Mouse (Mus musculus): ENCODE results near the gene Emilin1. TPM values are rescaled to one million over a fixed set of nuclear protein-coding genes. Genes with fewer than 3 reads are reported as not detected.

Gene Emilin1
- polyA plus RNA-seq, 1 experiment from 2014 or later: 187 TPM

DNA sequence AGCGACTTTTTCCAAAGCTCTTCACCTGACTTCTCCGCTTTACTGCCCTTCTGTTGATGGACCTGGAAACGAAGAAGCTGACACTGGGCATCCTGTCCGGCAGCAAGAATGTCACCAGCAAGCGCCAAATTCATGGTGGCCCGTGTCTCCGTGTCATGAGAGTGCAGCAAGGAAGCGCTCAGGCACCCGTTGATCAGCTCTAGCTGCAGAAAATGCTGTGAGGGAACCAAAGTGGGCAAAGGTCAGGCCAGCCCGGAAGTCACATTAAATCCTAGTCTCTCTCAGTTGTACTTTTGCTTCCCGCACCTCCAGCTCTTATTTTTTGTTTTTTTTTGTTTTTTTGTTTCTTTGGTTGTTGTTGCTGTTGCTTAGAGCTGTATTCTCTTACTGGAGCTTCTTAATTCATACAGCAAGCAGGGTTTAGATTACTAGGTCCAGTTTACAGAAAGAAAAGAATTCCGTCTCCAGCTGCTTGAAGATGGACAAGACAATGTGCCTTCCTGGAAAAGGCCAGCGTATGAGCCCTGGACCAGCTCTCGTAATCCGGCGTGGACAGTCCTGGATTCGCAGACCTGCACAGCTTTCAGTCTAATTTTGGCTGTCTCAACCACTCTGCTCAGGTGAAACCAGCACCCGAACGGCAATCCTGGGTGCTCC lies 46.1 kb downstream of the Emilin1 start:
- Histone ChIP-seq H3K4me2 (peak overlapping the region; percentile 93), H3K27ac (ENCODE audit: poor library complexity, severe bottlenecking) (peak overlapping the region; percentile 88), H3K4me3 (peak overlapping the region; percentile 85), H3K27me3 (replicated peaks) (no peaks in the 10 kb centered on the region), H3K9me3 (replicated peaks) (0 out of 2 replicates have a peak, but pooled peaks cover 3% of the 10 kb centered on the region), H3K36me3 (peaks cover 34% of the 10 kb centered on the region), H3K4me1 (replicated peaks) (peaks cover 22% of the 10 kb centered on the region), H3K9ac (peak overlapping the region; percentile 92)
- ATAC-seq (ENCODE audit: insufficient number of reproducible peaks, low FRiP score): no peak
- 38% methylated on average over 19 of the region's 19 CpGs for WGBS

DNA sequence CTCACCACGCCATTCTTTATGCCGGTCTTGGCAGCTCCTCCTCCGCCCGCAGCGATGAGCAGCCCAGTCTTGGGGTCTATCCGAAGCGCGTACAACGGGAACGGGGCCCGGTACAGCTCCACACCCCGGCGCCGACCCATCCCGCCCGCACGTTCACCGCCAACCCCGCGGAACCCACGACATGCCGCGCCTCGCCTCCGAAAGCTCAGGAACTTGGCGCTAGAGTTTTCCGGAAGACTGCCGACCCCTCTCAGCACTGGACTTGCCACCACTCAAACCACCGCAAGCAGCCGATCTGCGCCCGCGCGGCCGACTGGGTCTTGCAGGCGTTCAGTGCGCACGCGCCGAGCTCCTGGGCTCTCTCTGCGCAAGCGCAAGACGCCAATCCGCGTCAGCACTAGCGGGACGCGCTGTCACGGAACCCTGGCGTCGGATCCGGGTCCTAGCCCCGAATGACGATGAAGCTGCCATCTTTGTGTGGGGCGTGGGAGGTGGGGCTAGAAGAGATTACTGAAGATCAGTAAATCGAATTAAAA lies 46.8 kb downstream of the Emilin1 start, which contains the start of gene Preb:
Gene Preb (minus strand): TSS at position 396 of the 536 bp plus-strand sequence.
- no peaks in the 10 kb centered on the region for H3K27me3 ChIP-seq (replicated peaks)
- 0 out of 2 replicates have a peak, but pooled peaks cover 3% of the 10 kb centered on the region for H3K9me3 ChIP-seq (replicated peaks)
- H3K4me1 ChIP-seq (replicated peaks): peaks cover 22% of the 10 kb centered on the region
- peak within 1 kb of the TSS; percentile 92 for H3K9ac ChIP-seq
- peaks cover 27% of the 10 kb centered on the region for H3K36me3 ChIP-seq
- peak within 1 kb of the TSS; percentile 88 for H3K27ac ChIP-seq (ENCODE audit: poor library complexity, severe bottlenecking)
- under 1% methylated on average over 56 of the region's 56 CpGs for WGBS
- peak within 1 kb of the TSS; percentile 85 for H3K4me3 ChIP-seq
- H3K4me2 ChIP-seq: peak within 1 kb of the TSS; percentile 93
- peak; percentile 95 for ATAC-seq (ENCODE audit: insufficient number of reproducible peaks, low FRiP score)

DNA sequence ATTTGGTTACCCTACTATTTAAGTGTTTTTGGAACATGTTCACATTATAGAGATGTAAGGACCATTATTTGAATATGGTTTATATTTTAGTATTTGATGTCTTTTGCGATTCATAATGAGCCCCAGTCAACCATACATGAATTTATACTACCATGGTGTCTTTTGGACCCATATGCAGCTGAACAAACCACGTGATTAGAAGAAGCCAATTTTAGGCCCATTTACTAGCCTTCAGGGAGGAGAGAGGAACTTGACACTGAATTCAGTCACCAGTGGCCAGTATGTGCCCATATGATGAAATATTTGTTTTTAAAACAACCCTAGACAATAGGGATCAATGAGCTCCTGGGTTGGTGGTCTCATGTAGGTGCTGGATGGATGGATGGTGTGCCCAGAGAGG lies 47.6 kb downstream of the Emilin1 start:
- H3K9me3 ChIP-seq (replicated peaks): 0 out of 2 replicates have a peak, but pooled peaks cover 3% of the 10 kb centered on the region
- H3K27me3 ChIP-seq (replicated peaks): no peaks in the 10 kb centered on the region
- 91% methylated on average over 2 of the region's 2 CpGs for WGBS
- peaks cover 19% of the 10 kb centered on the region for H3K36me3 ChIP-seq
- ATAC-seq (ENCODE audit: insufficient number of reproducible peaks, low FRiP score): no peak
- H3K4me1 ChIP-seq (replicated peaks): peaks cover 22% of the 10 kb centered on the region
- H3K9ac ChIP-seq: no peak overlapping the region
- H3K27ac ChIP-seq (ENCODE audit: poor library complexity, severe bottlenecking): no peak overlapping the region
- no peak overlapping the region for H3K4me3 ChIP-seq
- peak overlapping the region; percentile 93 for H3K4me2 ChIP-seq

DNA sequence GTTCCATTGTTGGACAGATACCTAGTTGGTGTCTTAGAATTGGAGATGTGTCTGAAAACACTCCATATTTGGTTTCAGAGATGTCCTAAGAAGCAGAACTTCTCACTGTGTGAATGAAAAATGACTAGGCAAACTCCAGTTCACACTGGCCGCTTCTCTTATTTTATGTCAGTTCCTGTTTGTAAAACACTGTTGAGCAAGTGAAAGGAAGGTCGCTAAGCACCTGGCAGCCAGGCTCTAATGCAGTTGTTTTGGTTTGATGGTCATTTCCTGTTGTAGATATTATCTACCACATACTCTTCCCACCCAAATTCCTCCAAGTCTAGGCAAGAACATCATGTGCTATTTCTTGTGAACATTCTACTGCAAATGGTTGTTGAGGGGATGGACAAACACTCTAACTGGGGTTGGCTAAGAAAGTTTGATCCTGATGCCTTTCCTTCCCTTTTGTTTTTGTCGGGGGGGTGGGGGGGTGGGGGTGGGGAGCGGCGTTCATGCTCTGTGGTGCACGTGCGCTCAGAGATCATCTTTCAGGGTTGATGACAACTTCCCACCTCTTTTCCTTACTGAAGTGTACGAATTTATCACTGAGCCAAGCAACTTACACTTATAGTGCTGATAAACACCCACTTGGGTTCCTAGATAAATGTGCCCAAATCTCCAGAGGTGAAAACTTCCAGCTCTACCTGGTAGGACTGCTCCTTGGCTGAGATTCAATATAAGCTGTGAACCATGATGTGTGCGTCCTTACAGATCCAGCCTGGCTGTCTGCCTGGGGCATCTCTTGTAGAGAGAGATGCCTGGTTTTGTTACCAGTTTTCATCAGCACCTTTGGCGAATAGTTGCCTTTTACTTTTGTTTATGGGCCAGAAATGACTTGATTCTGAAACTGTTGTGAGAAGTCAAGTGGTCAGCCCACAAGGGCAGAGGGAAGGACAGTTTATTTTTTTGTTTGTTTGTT lies 48.6 kb downstream of the Emilin1 start:
- WGBS: 46% methylated on average over 10 of the region's 10 CpGs
- no peak overlapping the region for H3K4me3 ChIP-seq
- 0 out of 2 replicates have a peak, but pooled peaks cover 3% of the 10 kb centered on the region for H3K27me3 ChIP-seq (replicated peaks)
- H3K4me1 ChIP-seq (replicated peaks): peaks cover 22% of the 10 kb centered on the region
- H3K36me3 ChIP-seq: peaks cover 15% of the 10 kb centered on the region
- no peak overlapping the region for H3K4me2 ChIP-seq
- H3K27ac ChIP-seq (ENCODE audit: poor library complexity, severe bottlenecking): no peak overlapping the region
- no peak for ATAC-seq (ENCODE audit: insufficient number of reproducible peaks, low FRiP score)
- 0 out of 2 replicates have a peak, but pooled peaks cover 3% of the 10 kb centered on the region for H3K9me3 ChIP-seq (replicated peaks)
- H3K9ac ChIP-seq: no peak overlapping the region

DNA sequence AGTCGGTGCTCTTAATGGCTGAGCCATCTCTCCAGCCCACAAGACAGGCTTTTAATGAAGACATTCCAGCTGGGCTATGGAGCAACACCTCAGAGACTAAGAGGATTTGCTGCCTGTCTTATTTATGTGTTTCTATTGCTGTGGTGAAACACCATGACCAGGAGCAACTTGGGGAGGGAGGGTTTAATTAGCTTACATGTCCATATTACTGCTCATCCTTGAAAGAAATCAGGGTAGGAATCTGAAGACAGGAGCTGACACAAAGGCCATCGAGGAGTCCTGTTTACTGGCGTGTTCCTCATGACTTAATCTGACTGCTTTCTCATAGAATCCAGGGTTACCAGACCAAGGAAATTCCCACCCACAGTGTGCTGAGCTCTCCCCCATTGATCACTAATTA lies 50.7 kb downstream of the Emilin1 start:
- Histone ChIP-seq H3K36me3 (no peaks in the 10 kb centered on the region), H3K27ac (ENCODE audit: poor library complexity, severe bottlenecking) (no peak overlapping the region), H3K4me1 (replicated peaks) (peaks cover 7% of the 10 kb centered on the region), H3K4me3 (no peak overlapping the region), H3K27me3 (replicated peaks) (0 out of 2 replicates have a peak, but pooled peaks cover 3% of the 10 kb centered on the region), H3K9ac (no peak overlapping the region), H3K9me3 (replicated peaks) (0 out of 2 replicates have a peak, but pooled peaks cover 3% of the 10 kb centered on the region), H3K4me2 (no peak overlapping the region)
- WGBS: 72% methylated on average over 3 of the region's 3 CpGs
- no peak for ATAC-seq (ENCODE audit: insufficient number of reproducible peaks, low FRiP score)

DNA sequence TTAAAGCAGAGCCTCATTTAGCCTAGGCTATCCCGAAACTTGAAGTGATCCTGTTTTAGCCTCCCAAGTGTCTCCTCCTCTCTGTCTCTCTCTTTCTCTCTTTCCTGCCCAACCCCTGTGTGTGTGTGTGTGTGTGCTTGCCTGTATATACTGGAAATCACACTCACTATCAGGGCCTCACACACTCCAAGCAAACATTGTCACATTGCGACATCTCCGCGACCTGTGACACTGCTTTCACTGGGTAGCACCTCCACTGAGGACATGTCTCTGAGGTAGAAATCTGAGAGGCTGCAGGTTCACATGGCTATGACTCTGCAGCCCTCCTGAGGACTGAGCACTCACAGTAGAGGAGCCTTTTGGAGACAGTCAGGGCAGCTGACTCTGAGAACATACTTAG lies 53.0 kb downstream of the Emilin1 start:
- Histone ChIP-seq H3K4me1 (replicated peaks) (no peaks in the 10 kb centered on the region), H3K27me3 (replicated peaks) (0 out of 2 replicates have a peak, but pooled peaks cover 7% of the 10 kb centered on the region), H3K27ac (ENCODE audit: poor library complexity, severe bottlenecking) (no peak overlapping the region), H3K9ac (no peak overlapping the region), H3K4me3 (no peak overlapping the region), H3K4me2 (no peak overlapping the region), H3K36me3 (no peaks in the 10 kb centered on the region), H3K9me3 (replicated peaks) (0 out of 2 replicates have a peak, but pooled peaks cover 3% of the 10 kb centered on the region)
- WGBS: 78% methylated on average over 4 of the region's 4 CpGs
- ATAC-seq (ENCODE audit: insufficient number of reproducible peaks, low FRiP score): no peak

DNA sequence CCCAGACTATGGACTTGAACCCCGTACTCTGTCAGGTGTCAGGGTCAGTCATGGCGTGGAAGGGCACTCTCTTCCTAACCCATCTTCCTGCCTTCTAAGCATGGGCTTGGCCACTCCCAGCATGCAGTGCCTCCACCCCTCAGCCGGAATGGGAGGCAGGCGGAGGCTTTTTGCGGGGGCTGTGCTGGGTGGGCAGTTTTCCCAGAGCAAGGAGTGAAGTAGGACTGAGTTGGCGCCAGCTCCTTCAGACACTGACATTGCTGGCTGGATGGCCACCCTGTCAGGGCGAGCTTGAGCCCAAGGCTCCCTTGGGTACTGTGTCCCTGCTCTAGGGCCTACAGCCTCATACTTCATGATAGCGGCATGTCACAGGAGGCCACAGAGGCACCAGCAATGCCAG lies 55.2 kb downstream of the Emilin1 start, which contains the start of gene Tcf23:
Gene Tcf23 (plus strand): TSS at position 247 of the 400 bp plus-strand sequence.
- Histone ChIP-seq H3K4me3 (no peak within 1 kb of the TSS), H3K36me3 (no peaks in the 10 kb centered on the region), H3K27me3 (replicated peaks) (0 out of 2 replicates have a peak, but pooled peaks cover 7% of the 10 kb centered on the region), H3K9ac (no peak within 1 kb of the TSS), H3K4me2 (no peak within 1 kb of the TSS), H3K9me3 (replicated peaks) (0 out of 2 replicates have a peak, but pooled peaks cover 3% of the 10 kb centered on the region), H3K4me1 (replicated peaks) (no peaks in the 10 kb centered on the region), H3K27ac (ENCODE audit: poor library complexity, severe bottlenecking) (no peak within 1 kb of the TSS)
- no peak for ATAC-seq (ENCODE audit: insufficient number of reproducible peaks, low FRiP score)
- 63% methylated on average over 8 of the region's 8 CpGs for WGBS

DNA sequence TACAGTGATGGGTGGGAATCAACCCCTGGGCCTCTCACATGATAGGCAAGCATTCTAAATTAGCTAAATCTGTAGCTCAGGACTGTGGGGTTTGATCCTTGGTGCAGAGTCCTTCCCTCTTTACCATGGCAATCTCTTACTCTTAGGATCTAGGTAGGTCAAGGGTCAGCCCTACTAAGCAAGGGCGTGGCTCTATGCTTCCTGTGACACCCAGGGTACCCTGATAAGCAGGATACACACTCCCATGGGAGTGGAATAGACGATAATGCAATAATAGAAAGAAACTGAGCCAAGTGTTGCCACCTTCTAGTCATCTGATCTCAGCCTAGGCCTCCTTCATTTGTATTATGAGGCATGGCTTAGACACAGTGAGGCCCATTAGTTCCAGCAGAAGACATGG lies 56.2 kb downstream of the Emilin1 start:
- 67% methylated on average over 2 of the region's 2 CpGs for WGBS
- Histone ChIP-seq H3K9me3 (replicated peaks) (no peaks in the 10 kb centered on the region), H3K4me3 (no peak overlapping the region), H3K36me3 (no peaks in the 10 kb centered on the region), H3K27me3 (replicated peaks) (0 out of 2 replicates have a peak, but pooled peaks cover 7% of the 10 kb centered on the region), H3K4me2 (no peak overlapping the region), H3K27ac (ENCODE audit: poor library complexity, severe bottlenecking) (no peak overlapping the region), H3K9ac (no peak overlapping the region), H3K4me1 (replicated peaks) (no peaks in the 10 kb centered on the region)
- ATAC-seq (ENCODE audit: insufficient number of reproducible peaks, low FRiP score): no peak

Other genes starting within 250 kb of the Emilin1 start
- gene Cenpa, start 246.6 kb upstream of the Emilin1 start, polyA plus RNA-seq (2016; fragmentation: Nextera tagmentation; extraction: Ambion mirVana): 264 and 282 TPM in 2 replicates
- 3.6 and 4.4 TPM in 2 replicates for gene Dpysl5, start 201.8 kb upstream of the Emilin1 start, polyA plus RNA-seq (2016; fragmentation: Nextera tagmentation; extraction: Ambion mirVana)
- gene Mapre3, start 98.8 kb upstream of the Emilin1 start, polyA plus RNA-seq (2016; fragmentation: Nextera tagmentation; extraction: Ambion mirVana): 18.3 and 19.6 TPM in 2 replicates
- gene Tmem214, start 45.4 kb upstream of the Emilin1 start, polyA plus RNA-seq (2016; fragmentation: Nextera tagmentation; extraction: Ambion mirVana): 81.9 and 84.8 TPM in 2 replicates
- gene Agbl5, start 24.7 kb upstream of the Emilin1 start, polyA plus RNA-seq (2016; fragmentation: Nextera tagmentation; extraction: Ambion mirVana): 12.5 and 14.4 TPM in 2 replicates
- gene Ost4, start 5.6 kb upstream of the Emilin1 start, polyA plus RNA-seq (2016; fragmentation: Nextera tagmentation; extraction: Ambion mirVana): 386 and 388 TPM in 2 replicates
- 6.5 and 8.1 TPM in 2 replicates for gene Khk, start 8.0 kb downstream of the Emilin1 start, polyA plus RNA-seq (2016; fragmentation: Nextera tagmentation; extraction: Ambion mirVana)
- 4.9 and 5.2 TPM in 2 replicates for gene Cgref1, start 32.2 kb downstream of the Emilin1 start, polyA plus RNA-seq (2016; fragmentation: Nextera tagmentation; extraction: Ambion mirVana)
- gene Preb, start 47.0 kb downstream of the Emilin1 start, polyA plus RNA-seq (2016; fragmentation: Nextera tagmentation; extraction: Ambion mirVana): 86.0 and 89.0 TPM in 2 replicates
- gene Tcf23, start 55.3 kb downstream of the Emilin1 start, polyA plus RNA-seq (2016; fragmentation: Nextera tagmentation; extraction: Ambion mirVana): 0.18 and 0.22 TPM in 2 replicates
- 102 and 107 TPM in 2 replicates for gene Atraid, start 134.9 kb downstream of the Emilin1 start, polyA plus RNA-seq (2016; fragmentation: Nextera tagmentation; extraction: Ambion mirVana)
- gene Slc5a6, start 135.5 kb downstream of the Emilin1 start, polyA plus RNA-seq (2016; fragmentation: Nextera tagmentation; extraction: Ambion mirVana): 7.9 and 8.0 TPM in 2 replicates
- 38.4 and 39.2 TPM in 2 replicates for gene Cad, start 141.4 kb downstream of the Emilin1 start, polyA plus RNA-seq (2016; fragmentation: Nextera tagmentation; extraction: Ambion mirVana)
- not detected in 2 replicates for gene Dnajc5g, start 192.9 kb downstream of the Emilin1 start, polyA plus RNA-seq (2016; fragmentation: Nextera tagmentation; extraction: Ambion mirVana)
- 0.39 and 0.47 TPM in 2 replicates for gene Slc30a3, start 194.8 kb downstream of the Emilin1 start, polyA plus RNA-seq (2016; fragmentation: Nextera tagmentation; extraction: Ambion mirVana)
- 12.8 and 12.9 TPM in 2 replicates for gene Trim54, start 203.3 kb downstream of the Emilin1 start, polyA plus RNA-seq (2016; fragmentation: Nextera tagmentation; extraction: Ambion mirVana)
- gene Ucn, start 225.4 kb downstream of the Emilin1 start, polyA plus RNA-seq (2016; fragmentation: Nextera tagmentation; extraction: Ambion mirVana): 0.38 TPM in 1 of 2 replicates, not detected in the other
- gene Mpv17, start 240.8 kb downstream of the Emilin1 start, polyA plus RNA-seq (2016; fragmentation: Nextera tagmentation; extraction: Ambion mirVana): 66.8 and 68.8 TPM in 2 replicates

Data from heart, embryonic 12.5 days (tissue).